Mouse (Mus musculus): Measurements from ENCODE around the gene Synj2. TPM values are rescaled to one million over a fixed set of nuclear protein-coding genes. Genes with fewer than 3 reads are reported as not detected.

Synj2 gene
- total RNA-seq, 1 experiment from 2014 or later, result 8.7 TPM

- ATAC-seq (ENCODE audit: extremely low read depth, insufficient number of reproducible peaks, low FRiP score, poor library complexity, severe bottlenecking), result no peak
Observed at GRCm38 (mm10) chr17:5929031-5929430, 12.0 kb upstream of the Synj2 start.

- no peak for ATAC-seq (ENCODE audit: extremely low read depth, insufficient number of reproducible peaks, low FRiP score, poor library complexity, severe bottlenecking)
Observed at GRCm38 (mm10) chr17:5932161-5932560, 8.9 kb upstream of the Synj2 start.

- ATAC-seq (ENCODE audit: extremely low read depth, insufficient number of reproducible peaks, low FRiP score, poor library complexity, severe bottlenecking), result peak; percentile 86
Observed at GRCm38 (mm10) chr17:5934554-5935324, 6.3 kb upstream of the Synj2 start.

DNA sequence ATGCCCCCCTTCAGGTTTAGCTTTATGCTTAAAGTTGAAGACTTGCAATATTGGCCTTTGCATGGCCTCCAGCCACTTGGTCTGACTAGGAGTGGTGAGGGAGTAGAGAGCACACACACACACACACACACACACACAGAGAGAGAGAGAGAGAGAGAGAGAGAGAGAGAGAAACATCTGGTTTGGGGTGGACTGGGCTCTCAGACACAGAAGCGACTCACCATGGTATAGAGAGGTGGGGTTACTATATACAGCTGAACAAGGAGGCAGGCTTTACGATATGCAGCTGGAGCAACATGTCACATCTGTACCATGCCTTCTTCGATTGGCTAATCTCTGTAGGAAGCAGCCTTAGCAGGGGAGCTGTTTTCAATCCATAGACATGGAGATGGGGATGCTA is 5.4 kb upstream of the Synj2 start:
- no peak for ATAC-seq (ENCODE audit: extremely low read depth, insufficient number of reproducible peaks, low FRiP score, poor library complexity, severe bottlenecking)

DNA sequence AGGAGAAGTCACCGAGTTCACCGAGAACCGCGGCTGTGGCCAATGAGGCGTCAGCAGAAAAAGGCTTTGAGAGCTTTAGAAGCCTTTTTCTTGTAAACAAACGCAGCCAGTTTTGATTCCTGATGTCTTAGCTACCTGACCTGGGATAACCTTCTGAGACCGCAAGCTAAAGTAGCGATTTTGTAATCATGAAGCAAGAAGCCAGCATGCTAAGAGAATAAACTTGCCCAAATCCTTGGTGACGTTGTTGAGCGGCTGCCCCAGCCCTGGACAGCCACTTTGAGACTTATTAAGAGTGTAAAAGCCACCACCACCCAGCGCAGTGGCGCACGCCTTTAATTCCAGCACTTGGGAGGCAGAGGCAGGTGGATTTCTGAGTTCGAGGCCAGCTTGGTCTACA is 4.8 kb upstream of the Synj2 start:
- no peak for ATAC-seq (ENCODE audit: extremely low read depth, insufficient number of reproducible peaks, low FRiP score, poor library complexity, severe bottlenecking)

GRCm38 (mm10) chr17:5937441-5937840 is 3.6 kb upstream of the Synj2 start:
- ATAC-seq (ENCODE audit: extremely low read depth, insufficient number of reproducible peaks, low FRiP score, poor library complexity, severe bottlenecking), result no peak

DNA sequence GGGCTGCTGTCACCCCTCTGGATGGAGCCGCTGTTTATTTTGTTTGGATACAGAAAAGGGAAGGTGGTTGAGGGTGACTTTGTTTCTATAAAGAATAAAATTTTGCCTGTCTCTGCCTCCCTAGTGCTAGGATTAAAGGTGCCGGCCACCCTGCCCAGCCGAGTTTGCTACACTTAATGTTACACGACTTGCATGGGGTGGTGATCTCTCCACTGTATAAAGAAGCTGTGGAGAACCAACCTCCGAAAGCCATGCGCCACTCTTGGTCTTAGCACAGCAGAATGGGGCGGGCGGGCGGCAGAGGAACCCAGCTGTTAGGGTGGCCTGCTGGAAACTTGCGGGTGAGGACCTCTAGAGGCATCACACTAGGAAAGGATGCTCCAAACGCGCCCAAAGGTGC is 1.2 kb upstream of the Synj2 start:
- ATAC-seq (ENCODE audit: extremely low read depth, insufficient number of reproducible peaks, low FRiP score, poor library complexity, severe bottlenecking), result no peak

- ATAC-seq (ENCODE audit: extremely low read depth, insufficient number of reproducible peaks, low FRiP score, poor library complexity, severe bottlenecking), result peak; percentile 75
Observed at GRCm38 (mm10) chr17:5940792-5941191, 288 bp upstream of the Synj2 start.

DNA sequence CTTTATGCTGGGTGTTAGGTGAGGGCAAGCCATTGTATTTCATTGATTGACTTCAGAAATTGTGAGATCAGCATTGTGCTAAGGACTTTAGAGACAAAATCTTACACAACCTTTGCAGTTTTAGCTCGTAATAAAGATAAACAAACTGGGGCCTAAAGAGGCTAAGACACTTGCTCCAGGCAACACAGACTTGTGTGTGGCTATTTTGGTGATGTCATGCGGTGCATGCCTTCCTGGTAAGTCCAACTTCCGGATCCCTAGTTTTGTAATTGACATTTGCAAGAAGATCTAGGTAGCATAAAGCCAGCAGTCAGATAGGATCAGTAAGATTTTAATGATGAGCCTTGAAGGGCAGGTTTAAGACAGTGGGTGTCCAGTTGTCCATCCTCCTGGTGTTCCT is 1.1 kb downstream of the Synj2 start:
- no peak for ATAC-seq (ENCODE audit: extremely low read depth, insufficient number of reproducible peaks, low FRiP score, poor library complexity, severe bottlenecking)

GRCm38 (mm10) chr17:5943053-5943452 is 2.0 kb downstream of the Synj2 start:
- no peak for ATAC-seq (ENCODE audit: extremely low read depth, insufficient number of reproducible peaks, low FRiP score, poor library complexity, severe bottlenecking)

GRCm38 (mm10) chr17:5947039-5947438 is 6.0 kb downstream of the Synj2 start:
- ATAC-seq (ENCODE audit: extremely low read depth, insufficient number of reproducible peaks, low FRiP score, poor library complexity, severe bottlenecking), result no peak

DNA sequence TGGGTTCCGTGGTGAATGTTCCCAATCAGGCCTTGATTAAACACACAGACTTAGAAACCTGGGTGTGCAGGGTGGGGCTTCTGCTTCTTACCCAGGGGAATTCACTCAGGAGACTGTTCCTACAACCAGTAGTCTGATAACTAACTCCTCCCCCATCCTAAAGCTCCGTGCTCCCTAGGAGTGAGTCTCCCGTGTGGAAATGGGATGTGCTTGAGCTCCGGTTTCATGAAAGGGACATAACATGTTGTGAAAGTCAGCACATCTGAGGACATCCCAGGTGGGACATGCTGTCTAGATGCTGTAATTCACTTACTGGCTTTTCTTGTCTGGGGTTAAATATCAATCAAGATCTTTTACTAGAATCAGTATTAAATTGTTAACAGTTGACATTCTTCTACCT is 11.4 kb downstream of the Synj2 start:
- no peak for ATAC-seq (ENCODE audit: extremely low read depth, insufficient number of reproducible peaks, low FRiP score, poor library complexity, severe bottlenecking)

DNA sequence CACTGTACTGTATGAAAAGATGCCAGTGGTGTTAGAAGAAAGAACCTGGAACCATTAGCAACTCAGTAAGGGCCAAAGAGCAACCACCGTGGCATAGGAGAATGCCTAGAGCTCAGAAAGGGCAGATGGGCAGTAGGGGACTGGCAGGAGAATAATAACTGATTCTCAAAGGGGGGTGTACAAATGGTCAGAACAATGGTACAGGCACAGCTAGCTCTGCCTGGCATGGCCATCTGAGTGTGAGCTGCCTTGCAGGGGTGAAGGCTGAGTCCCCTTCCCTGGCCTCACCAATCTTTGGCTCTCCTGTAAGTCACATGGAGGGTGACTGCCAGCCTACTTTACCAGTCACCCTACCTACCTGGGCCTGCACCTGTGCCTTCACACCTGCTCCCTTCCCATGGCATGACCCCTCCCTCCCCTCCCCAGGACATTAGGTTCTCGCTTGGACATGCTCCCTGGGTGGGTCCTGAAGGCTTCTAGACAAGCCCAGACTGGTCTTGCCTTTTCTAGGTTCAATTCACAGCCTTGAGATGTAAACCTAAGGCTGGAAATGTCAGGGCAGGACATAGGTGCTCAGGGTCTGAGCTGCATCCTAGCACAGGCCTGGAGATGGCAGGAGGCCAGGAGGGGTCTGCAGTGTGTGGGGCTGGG is 15.4 kb downstream of the Synj2 start:
- no peak for ATAC-seq (ENCODE audit: extremely low read depth, insufficient number of reproducible peaks, low FRiP score, poor library complexity, severe bottlenecking)

- no peak for ATAC-seq (ENCODE audit: extremely low read depth, insufficient number of reproducible peaks, low FRiP score, poor library complexity, severe bottlenecking)
Observed at GRCm38 (mm10) chr17:5957097-5957496, 16.0 kb downstream of the Synj2 start.

- no peak for ATAC-seq (ENCODE audit: extremely low read depth, insufficient number of reproducible peaks, low FRiP score, poor library complexity, severe bottlenecking)
Observed at GRCm38 (mm10) chr17:5958229-5958628, 17.1 kb downstream of the Synj2 start.

GRCm38 (mm10) chr17:5958636-5959035 is 17.6 kb downstream of the Synj2 start:
- no peak for ATAC-seq (ENCODE audit: extremely low read depth, insufficient number of reproducible peaks, low FRiP score, poor library complexity, severe bottlenecking)

- ATAC-seq (ENCODE audit: extremely low read depth, insufficient number of reproducible peaks, low FRiP score, poor library complexity, severe bottlenecking), result no peak
Observed at GRCm38 (mm10) chr17:5959096-5959495, 18.0 kb downstream of the Synj2 start.

DNA sequence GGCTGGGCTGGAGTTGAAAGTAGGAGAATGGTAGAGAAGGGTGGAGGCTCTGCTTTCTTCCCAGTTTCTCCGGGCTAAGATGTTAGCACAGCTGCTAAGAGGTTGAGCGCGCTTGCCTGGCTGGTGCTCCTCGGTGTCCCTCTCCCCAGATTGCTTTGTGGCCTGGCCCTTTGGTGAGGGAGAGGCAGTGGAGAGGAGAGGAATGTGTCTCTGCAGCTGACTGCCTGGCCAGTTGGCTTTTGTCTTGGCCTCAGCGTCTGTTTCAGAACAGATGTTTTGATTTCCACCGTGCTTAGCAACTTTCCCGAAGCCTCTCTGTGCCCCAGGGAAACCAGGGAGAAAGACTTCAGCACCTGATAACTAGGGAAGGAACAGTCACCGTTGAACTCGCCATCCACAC is 18.7 kb downstream of the Synj2 start:
- no peak for ATAC-seq (ENCODE audit: extremely low read depth, insufficient number of reproducible peaks, low FRiP score, poor library complexity, severe bottlenecking)

GRCm38 (mm10) chr17:5963766-5964165 is 22.7 kb downstream of the Synj2 start:
- ATAC-seq (ENCODE audit: extremely low read depth, insufficient number of reproducible peaks, low FRiP score, poor library complexity, severe bottlenecking), result no peak

GRCm38 (mm10) chr17:5965084-5965781 is 24.2 kb downstream of the Synj2 start:
- ATAC-seq (ENCODE audit: extremely low read depth, insufficient number of reproducible peaks, low FRiP score, poor library complexity, severe bottlenecking), result no peak
